Mouse (Mus musculus): ENCODE results near the gene Srp9. TPM values are rescaled to one million over a fixed set of nuclear protein-coding genes. Genes with fewer than 3 reads are reported as not detected.

The Srp9 gene
- 241 TPM for polyA plus RNA-seq (2014; fragmentation: Illumina TruSeq; extraction: RNeasy Lipid Tissue Mini Kit (QIAGEN cat#74804); ENCODE audit: low read depth, low replicate concordance)

DNA sequence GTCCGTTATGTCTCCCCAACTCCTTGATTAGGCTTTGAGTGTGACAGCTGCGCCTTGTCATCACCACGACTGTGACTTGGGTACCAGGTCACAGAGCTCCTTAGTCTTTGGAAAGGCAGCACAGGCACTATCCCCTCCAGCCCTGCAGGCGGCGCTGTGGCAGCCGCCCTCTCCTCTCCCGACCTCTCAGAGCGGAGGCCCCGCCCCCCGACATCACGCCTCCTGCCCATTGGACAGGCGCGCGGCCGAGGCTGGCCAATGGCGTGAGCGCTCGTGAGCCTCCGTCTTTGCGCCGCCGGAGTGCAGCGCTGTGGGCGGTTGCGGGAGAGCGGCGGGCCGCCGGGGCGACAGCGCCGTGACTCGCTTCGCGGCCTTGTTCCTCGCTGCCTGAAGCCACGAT is at the start of gene Srp9:
Srp9 (plus strand) TSS at position 232 of the 400 bp plus-strand sequence.

DNA sequence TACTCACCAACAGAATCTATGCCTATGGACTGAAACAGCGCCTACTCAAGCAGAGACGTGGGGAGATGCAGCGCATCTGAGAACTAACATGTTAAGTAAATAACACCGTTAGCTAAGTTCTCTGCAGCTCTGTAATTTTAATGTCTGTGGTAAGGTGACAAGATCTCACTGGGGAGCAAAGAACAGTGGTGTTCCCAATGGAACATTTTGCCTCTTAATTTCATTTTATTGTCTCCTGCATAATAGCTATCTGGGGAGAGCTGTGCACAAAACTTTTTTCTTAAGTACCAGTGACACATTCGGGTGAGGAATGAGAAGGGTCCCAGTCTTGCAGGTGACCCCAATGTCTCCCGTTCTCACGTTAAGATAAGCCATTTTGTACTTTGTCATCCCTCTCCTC is 39.8 kb downstream of the Srp9 start, which contains the start of gene Vmn1r1:
Vmn1r1 (minus strand) TSS at position 101 of the 400 bp plus-strand sequence.

Other genes starting within 250 kb of the Srp9 start
- 92.7 TPM for gene Enah, start 104.7 kb upstream of the Srp9 start, polyA plus RNA-seq (2014; fragmentation: Illumina TruSeq; extraction: RNeasy Lipid Tissue Mini Kit (QIAGEN cat#74804); ENCODE audit: low read depth, low replicate concordance)
- gene Vmn1r1, start 39.7 kb downstream of the Srp9 start, polyA plus RNA-seq (2014; fragmentation: Illumina TruSeq; extraction: RNeasy Lipid Tissue Mini Kit (QIAGEN cat#74804); ENCODE audit: low read depth, low replicate concordance), result not detected
- 419 TPM for gene Degs1, start 158.1 kb downstream of the Srp9 start, polyA plus RNA-seq (2014; fragmentation: Illumina TruSeq; extraction: RNeasy Lipid Tissue Mini Kit (QIAGEN cat#74804); ENCODE audit: low read depth, low replicate concordance)
- 19.6 TPM for gene Fbxo28, start 216.9 kb downstream of the Srp9 start, polyA plus RNA-seq (2014; fragmentation: Illumina TruSeq; extraction: RNeasy Lipid Tissue Mini Kit (QIAGEN cat#74804); ENCODE audit: low read depth, low replicate concordance)